Mouse (Mus musculus): ENCODE measurements around the gene Olfr93. TPM values are rescaled to one million over a fixed set of nuclear protein-coding genes. Genes with fewer than 3 reads are reported as not detected.
"Not testable (repeated sequence)": the region's sequence is repeated elsewhere in the genome, so short reads cannot be mapped to it uniquely, and the experiment has no call there.

Olfr93 gene
- polyA plus RNA-seq, 1 experiment from 2014 or later: not detected

DNA sequence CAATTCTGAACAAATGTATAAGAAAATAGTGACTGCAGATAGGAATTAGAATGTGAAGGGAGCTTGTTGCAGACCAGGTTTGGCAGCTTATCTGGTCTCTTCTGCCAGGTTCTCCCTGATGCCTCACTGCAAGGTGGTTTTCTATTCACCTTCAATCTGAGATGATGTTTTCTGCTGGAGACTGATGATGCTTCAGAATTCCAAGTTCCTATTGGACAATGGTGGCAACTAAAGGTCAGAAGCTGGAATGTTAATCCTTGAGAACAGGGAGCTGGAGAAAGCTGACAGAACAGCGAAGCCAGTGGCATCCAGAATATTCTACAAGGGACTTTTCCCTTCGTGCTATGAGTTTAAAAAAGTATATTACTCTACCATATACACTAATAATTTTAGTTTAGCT is 29.4 kb upstream of the Olfr93 start:
- WGBS: 49% methylated on average over 2 of the region's 2 CpGs

DNA sequence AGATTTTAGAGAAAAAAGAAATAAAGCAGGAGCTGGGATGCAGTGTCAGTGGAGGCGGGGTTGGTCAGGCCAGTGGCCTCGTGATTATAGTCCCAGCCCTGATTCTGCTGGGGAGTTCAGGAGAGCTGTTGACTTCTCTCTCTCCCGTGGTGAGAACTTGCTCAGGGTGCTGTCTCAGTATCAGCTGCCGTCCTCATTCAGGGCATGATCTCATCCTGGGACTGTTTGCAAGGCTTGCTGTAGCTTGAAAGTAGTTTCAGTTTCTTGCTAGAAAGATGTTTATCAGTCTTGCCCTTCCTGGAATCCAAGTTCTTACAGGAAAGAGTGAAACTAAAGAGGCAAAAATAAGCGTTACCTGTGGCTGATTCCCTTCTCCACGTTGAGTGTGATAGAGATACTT is 24.2 kb upstream of the Olfr93 start:
- DNase-seq (ENCODE audit: low spot score): no peak
- Histone ChIP-seq H3K36me3 (ENCODE audit: control insufficient read depth, insufficient read depth, low read length) (no peaks in the 10 kb centered on the region), H3K9ac (ENCODE audit: low read length) (no peak overlapping the region), H3K4me1 (ENCODE audit: control insufficient read depth, insufficient read depth, low read length) (no peaks in the 10 kb centered on the region), H3K9me3 (ENCODE audit: control insufficient read depth, low read length) (no peaks in the 10 kb centered on the region), H3K27ac (ENCODE audit: low read depth, low read length) (no peak overlapping the region), H3K4me2 (ENCODE audit: low read depth) (no peak overlapping the region), H3K27me3 (ENCODE audit: control insufficient read depth, insufficient read depth, low read length) (no peaks in the 10 kb centered on the region), H3K4me3 (ENCODE audit: low read depth, low read length) (no peak overlapping the region)
- ATAC-seq (ENCODE audit: insufficient read depth, low FRiP score, low TSS enrichment): no peak
- 57% methylated on average over 6 of the region's 6 CpGs for WGBS

More for the DNA sequence above, 29.4 kb upstream of the Olfr93 start:
- no peaks in the 10 kb centered on the region for H3K4me1 ChIP-seq (ENCODE audit: control insufficient read depth, insufficient read depth, low read length)
- DNase-seq (ENCODE audit: low spot score) (no peak), ATAC-seq (ENCODE audit: insufficient read depth, low FRiP score, low TSS enrichment) (no peak)
- H3K27ac ChIP-seq (ENCODE audit: low read depth, low read length): no peak overlapping the region
- H3K36me3 ChIP-seq (ENCODE audit: control insufficient read depth, insufficient read depth, low read length): no peaks in the 10 kb centered on the region
- no peak overlapping the region for H3K4me3 ChIP-seq (ENCODE audit: low read depth, low read length)
- H3K27me3 ChIP-seq (ENCODE audit: control insufficient read depth, insufficient read depth, low read length): no peaks in the 10 kb centered on the region
- H3K4me2 ChIP-seq (ENCODE audit: low read depth): no peak overlapping the region
- H3K9ac ChIP-seq (ENCODE audit: low read length): no peak overlapping the region
- no peaks in the 10 kb centered on the region for H3K9me3 ChIP-seq (ENCODE audit: control insufficient read depth, low read length)

DNA sequence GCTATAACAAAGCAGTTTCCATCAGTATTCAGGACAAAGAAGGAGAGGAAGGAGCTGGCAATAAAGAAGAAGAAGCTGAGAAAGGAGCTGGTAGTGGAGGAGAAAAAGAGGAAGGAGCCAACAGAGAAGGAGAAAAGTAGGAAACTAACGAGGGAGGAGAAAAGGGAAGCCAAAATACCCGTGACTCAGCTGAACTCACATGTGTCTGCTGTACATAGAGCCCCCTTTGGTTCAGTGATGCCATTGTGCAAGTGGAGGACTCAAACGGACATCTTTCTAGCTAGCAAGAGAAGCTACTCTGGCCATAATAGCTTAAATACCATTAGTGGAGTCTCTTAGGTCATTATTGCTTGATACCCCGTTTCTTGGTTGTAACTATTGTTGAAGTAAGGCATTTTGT is 29.9 kb downstream of the Olfr93 start:
- H3K4me2 ChIP-seq (ENCODE audit: low read depth); H3K9ac ChIP-seq (ENCODE audit: low read length); DNase-seq (ENCODE audit: low spot score); H3K9me3 ChIP-seq (ENCODE audit: control insufficient read depth, low read length); H3K36me3 ChIP-seq (ENCODE audit: control insufficient read depth, insufficient read depth, low read length); H3K4me3 ChIP-seq (ENCODE audit: low read depth, low read length); H3K4me1 ChIP-seq (ENCODE audit: control insufficient read depth, insufficient read depth, low read length); H3K27me3 ChIP-seq (ENCODE audit: control insufficient read depth, insufficient read depth, low read length); ATAC-seq (ENCODE audit: insufficient read depth, low FRiP score, low TSS enrichment); H3K27ac ChIP-seq (ENCODE audit: low read depth, low read length): not testable (repeated sequence)
- 76% methylated on average over 4 of the region's 4 CpGs for WGBS

DNA sequence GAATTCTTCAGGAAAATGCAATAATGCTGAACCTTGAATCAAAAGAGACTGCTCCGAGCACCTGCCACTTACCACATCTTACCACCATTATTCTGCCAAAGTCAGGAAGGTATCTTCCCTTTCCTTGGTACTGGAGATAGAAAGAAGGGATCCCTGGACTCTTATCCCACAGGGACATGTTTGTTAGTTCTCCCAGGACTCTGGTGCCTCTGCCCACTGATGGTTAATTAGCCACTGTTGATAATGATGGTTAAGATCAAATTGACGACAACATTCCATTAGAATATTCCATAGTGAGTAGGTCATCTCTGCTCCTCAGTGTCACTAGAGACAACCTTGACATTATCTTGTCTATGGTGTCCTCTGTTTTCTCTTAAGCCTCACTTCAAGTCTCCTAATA is 41.3 kb downstream of the Olfr93 start, which contains the start of gene Olfr92:
Olfr92 (minus strand) TSS at position 101 of the 400 bp plus-strand sequence.
- ATAC-seq (ENCODE audit: insufficient read depth, low FRiP score, low TSS enrichment) (no peak), DNase-seq (ENCODE audit: low spot score) (no peak)
- Histone ChIP-seq H3K4me2 (ENCODE audit: low read depth) (no peak within 1 kb of the TSS), H3K9me3 (ENCODE audit: control insufficient read depth, low read length) (no peaks in the 10 kb centered on the region), H3K27me3 (ENCODE audit: control insufficient read depth, insufficient read depth, low read length) (no peaks in the 10 kb centered on the region), H3K9ac (ENCODE audit: low read length) (no peak within 1 kb of the TSS), H3K27ac (ENCODE audit: low read depth, low read length) (no peak within 1 kb of the TSS), H3K4me3 (ENCODE audit: low read depth, low read length) (no peak within 1 kb of the TSS), H3K4me1 (ENCODE audit: control insufficient read depth, insufficient read depth, low read length) (no peaks in the 10 kb centered on the region), H3K36me3 (ENCODE audit: control insufficient read depth, insufficient read depth, low read length) (no peaks in the 10 kb centered on the region)
- 89% methylated on average over 2 of the region's 2 CpGs for WGBS

DNA sequence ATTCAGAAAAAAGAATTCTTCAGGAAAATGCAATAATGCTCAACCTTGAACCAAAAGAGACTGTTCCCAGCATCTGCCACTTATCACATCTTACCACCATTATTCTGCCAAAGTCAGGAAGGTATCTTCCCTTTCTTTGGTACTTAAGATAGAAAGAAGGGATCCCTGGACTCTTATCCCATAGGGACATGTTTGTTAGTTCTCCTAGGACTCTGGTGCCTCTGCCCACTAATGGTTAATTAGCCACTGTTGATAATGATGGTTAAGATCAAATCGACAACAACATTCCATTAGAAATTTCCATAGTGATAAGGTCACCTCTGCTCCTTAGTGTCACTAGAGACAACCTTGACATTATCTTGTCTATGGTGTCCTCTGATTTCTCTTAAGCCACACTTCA is 63.1 kb downstream of the Olfr93 start, which contains the start of gene Olfr91:
Olfr91 (minus strand) TSS at position 101 of the 400 bp plus-strand sequence.
- ATAC-seq (ENCODE audit: insufficient read depth, low FRiP score, low TSS enrichment) (no peak), DNase-seq (ENCODE audit: low spot score) (no peak)
- no peak within 1 kb of the TSS for H3K27ac ChIP-seq (ENCODE audit: low read depth, low read length)
- H3K36me3 ChIP-seq (ENCODE audit: control insufficient read depth, insufficient read depth, low read length): no peaks in the 10 kb centered on the region
- no peaks in the 10 kb centered on the region for H3K9me3 ChIP-seq (ENCODE audit: control insufficient read depth, low read length)
- no peak within 1 kb of the TSS for H3K4me2 ChIP-seq (ENCODE audit: low read depth)
- no peak within 1 kb of the TSS for H3K9ac ChIP-seq (ENCODE audit: low read length)
- no peak within 1 kb of the TSS for H3K4me3 ChIP-seq (ENCODE audit: low read depth, low read length)
- no peaks in the 10 kb centered on the region for H3K27me3 ChIP-seq (ENCODE audit: control insufficient read depth, insufficient read depth, low read length)
- WGBS: 89% methylated on average over 1 of the region's 1 CpGs
- H3K4me1 ChIP-seq (ENCODE audit: control insufficient read depth, insufficient read depth, low read length): no peaks in the 10 kb centered on the region

DNA sequence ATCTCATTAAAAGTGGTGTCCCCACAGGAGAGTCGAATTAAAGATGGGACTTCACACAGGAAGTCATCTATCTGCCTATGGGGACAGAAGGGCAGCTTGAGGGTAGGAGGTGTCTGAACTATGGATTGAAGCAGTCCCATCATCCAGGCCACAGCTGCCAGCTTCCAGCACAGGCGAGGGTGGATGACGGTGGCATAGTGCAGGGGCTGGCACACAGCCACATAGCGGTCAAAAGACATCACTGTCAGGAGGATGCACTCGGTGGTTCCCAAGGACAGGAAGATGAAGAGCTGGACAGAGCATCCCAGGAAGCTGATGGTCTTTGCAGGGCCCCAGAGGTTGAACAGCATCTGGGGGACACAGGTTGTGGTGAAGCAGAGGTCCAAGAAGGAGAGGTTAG is 68.0 kb downstream of the Olfr93 start:
- no peak overlapping the region for H3K27ac ChIP-seq (ENCODE audit: low read depth, low read length)
- 86% methylated on average over 5 of the region's 5 CpGs for WGBS
- no peaks in the 10 kb centered on the region for H3K27me3 ChIP-seq (ENCODE audit: control insufficient read depth, insufficient read depth, low read length)
- H3K4me1 ChIP-seq (ENCODE audit: control insufficient read depth, insufficient read depth, low read length): no peaks in the 10 kb centered on the region
- no peak overlapping the region for H3K9ac ChIP-seq (ENCODE audit: low read length)
- ATAC-seq (ENCODE audit: insufficient read depth, low FRiP score, low TSS enrichment): no peak
- DNase-seq (ENCODE audit: low spot score): no peak
- H3K4me2 ChIP-seq (ENCODE audit: low read depth): no peak overlapping the region
- no peaks in the 10 kb centered on the region for H3K9me3 ChIP-seq (ENCODE audit: control insufficient read depth, low read length)
- no peak overlapping the region for H3K4me3 ChIP-seq (ENCODE audit: low read depth, low read length)
- no peaks in the 10 kb centered on the region for H3K36me3 ChIP-seq (ENCODE audit: control insufficient read depth, insufficient read depth, low read length)

DNA sequence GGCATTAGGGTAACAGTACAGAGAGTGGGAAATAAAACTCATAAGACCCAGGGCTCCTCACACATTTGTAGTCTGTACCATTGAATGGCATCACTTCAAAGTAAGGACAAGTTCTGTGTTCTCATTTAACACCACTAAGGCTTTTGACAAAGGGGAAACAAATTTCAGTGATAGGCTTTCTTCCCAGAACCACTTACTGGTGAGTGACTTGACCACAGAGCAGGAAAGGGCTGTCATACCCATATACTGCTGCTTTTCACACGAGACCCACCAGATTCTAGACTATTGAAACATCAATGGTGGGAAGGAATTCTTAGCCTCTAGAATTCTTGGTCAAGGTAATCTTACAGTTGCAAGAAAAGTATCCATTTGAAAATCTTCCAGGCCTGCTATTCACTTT is 69.1 kb downstream of the Olfr93 start:
- Histone ChIP-seq H3K4me2 (ENCODE audit: low read depth) (no peak overlapping the region), H3K9me3 (ENCODE audit: control insufficient read depth, low read length) (no peaks in the 10 kb centered on the region), H3K9ac (ENCODE audit: low read length) (no peak overlapping the region), H3K27me3 (ENCODE audit: control insufficient read depth, insufficient read depth, low read length) (no peaks in the 10 kb centered on the region), H3K4me3 (ENCODE audit: low read depth, low read length) (no peak overlapping the region), H3K36me3 (ENCODE audit: control insufficient read depth, insufficient read depth, low read length) (no peaks in the 10 kb centered on the region), H3K27ac (ENCODE audit: low read depth, low read length) (no peak overlapping the region), H3K4me1 (ENCODE audit: control insufficient read depth, insufficient read depth, low read length) (no peaks in the 10 kb centered on the region)
- WGBS: 77% methylated on average over 1 of the region's 1 CpGs
- no peak for DNase-seq (ENCODE audit: low spot score)
- ATAC-seq (ENCODE audit: insufficient read depth, low FRiP score, low TSS enrichment): no peak

Other genes with a start within 250 kb of the Olfr93 start
- gene Rnf39, start 218.6 kb downstream of the Olfr93 start, polyA plus RNA-seq (2014; fragmentation: Nextera tagmentation; extraction: Ambion mirVana): 0.93 and 1.1 TPM in 2 replicates
- 151 and 162 TPM in 2 replicates for gene Ppp1r11, start 209.8 kb downstream of the Olfr93 start, polyA plus RNA-seq (2014; fragmentation: Nextera tagmentation; extraction: Ambion mirVana)
- gene Znrd1, start 202.9 kb downstream of the Olfr93 start, polyA plus RNA-seq (2014; fragmentation: Nextera tagmentation; extraction: Ambion mirVana): 84.7 and 90.2 TPM in 2 replicates
- 7.8 and 8.1 TPM in 2 replicates for gene Znrd1as, start 202.9 kb downstream of the Olfr93 start, polyA plus RNA-seq (2014; fragmentation: Nextera tagmentation; extraction: Ambion mirVana)
- gene 2410137M14Rik, start 180.3 kb downstream of the Olfr93 start, polyA plus RNA-seq (2014; fragmentation: Nextera tagmentation; extraction: Ambion mirVana): not detected in 2 replicates
- gene H2-M5, start 172.0 kb downstream of the Olfr93 start, polyA plus RNA-seq (2014; fragmentation: Nextera tagmentation; extraction: Ambion mirVana): 0.59 and 1.1 TPM in 2 replicates
- gene Zfp57, start 160.3 kb downstream of the Olfr93 start, polyA plus RNA-seq (2014; fragmentation: Nextera tagmentation; extraction: Ambion mirVana): 128 and 135 TPM in 2 replicates
- 0.23 and 0.40 TPM in 2 replicates for gene Mog, start 138.1 kb downstream of the Olfr93 start, polyA plus RNA-seq (2014; fragmentation: Nextera tagmentation; extraction: Ambion mirVana)
- 21.3 and 22.7 TPM in 2 replicates for gene Gabbr1, start 115.5 kb downstream of the Olfr93 start, polyA plus RNA-seq (2014; fragmentation: Nextera tagmentation; extraction: Ambion mirVana)
- not detected in 2 replicates for gene Olfr90, start 73.0 kb downstream of the Olfr93 start, polyA plus RNA-seq (2014; fragmentation: Nextera tagmentation; extraction: Ambion mirVana)
- not detected in 2 replicates for gene Olfr91, start 63.2 kb downstream of the Olfr93 start, polyA plus RNA-seq (2014; fragmentation: Nextera tagmentation; extraction: Ambion mirVana)
- not detected in 2 replicates for gene Olfr92, start 41.4 kb downstream of the Olfr93 start, polyA plus RNA-seq (2014; fragmentation: Nextera tagmentation; extraction: Ambion mirVana)
- gene Ubd, start 32.4 kb upstream of the Olfr93 start, polyA plus RNA-seq (2014; fragmentation: Nextera tagmentation; extraction: Ambion mirVana): not detected in 2 replicates
- gene Olfr94, start 39.5 kb upstream of the Olfr93 start, polyA plus RNA-seq (2014; fragmentation: Nextera tagmentation; extraction: Ambion mirVana): not detected in 2 replicates
- not detected in 2 replicates for gene Olfr95, start 51.6 kb upstream of the Olfr93 start, polyA plus RNA-seq (2014; fragmentation: Nextera tagmentation; extraction: Ambion mirVana)
- gene Olfr96, start 58.7 kb upstream of the Olfr93 start, polyA plus RNA-seq (2014; fragmentation: Nextera tagmentation; extraction: Ambion mirVana): not detected in 2 replicates
- gene Olfr97, start 75.8 kb upstream of the Olfr93 start, polyA plus RNA-seq (2014; fragmentation: Nextera tagmentation; extraction: Ambion mirVana): not detected in 2 replicates
- gene Olfr98, start 102.3 kb upstream of the Olfr93 start, polyA plus RNA-seq (2014; fragmentation: Nextera tagmentation; extraction: Ambion mirVana): not detected in 2 replicates
- gene H2-M3, start 108.7 kb upstream of the Olfr93 start, polyA plus RNA-seq (2014; fragmentation: Nextera tagmentation; extraction: Ambion mirVana): 0.66 and 0.89 TPM in 2 replicates
- not detected in 2 replicates for gene Olfr99, start 122.0 kb upstream of the Olfr93 start, polyA plus RNA-seq (2014; fragmentation: Nextera tagmentation; extraction: Ambion mirVana)
- gene Olfr101, start 142.8 kb upstream of the Olfr93 start, polyA plus RNA-seq (2014; fragmentation: Nextera tagmentation; extraction: Ambion mirVana): not detected in 2 replicates
- not detected in 2 replicates for gene Olfr102, start 155.6 kb upstream of the Olfr93 start, polyA plus RNA-seq (2014; fragmentation: Nextera tagmentation; extraction: Ambion mirVana)
- gene Olfr103, start 178.2 kb upstream of the Olfr93 start, polyA plus RNA-seq (2014; fragmentation: Nextera tagmentation; extraction: Ambion mirVana): not detected in 2 replicates
- gene Olfr104-ps, start 198.1 kb upstream of the Olfr93 start, polyA plus RNA-seq (2014; fragmentation: Nextera tagmentation; extraction: Ambion mirVana): not detected in 2 replicates
- gene Olfr105-ps, start 217.5 kb upstream of the Olfr93 start, polyA plus RNA-seq (2014; fragmentation: Nextera tagmentation; extraction: Ambion mirVana): not detected in 2 replicates
- not detected in 2 replicates for gene Olfr106-ps, start 228.9 kb upstream of the Olfr93 start, polyA plus RNA-seq (2014; fragmentation: Nextera tagmentation; extraction: Ambion mirVana)
- gene Olfr107, start 237.7 kb upstream of the Olfr93 start, polyA plus RNA-seq (2014; fragmentation: Nextera tagmentation; extraction: Ambion mirVana): not detected in 2 replicates